Mouse (Mus musculus): ENCODE results near the gene Elovl7.

- no peak for TF ChIP-seq CTCF (IDR thresholded peaks at IDR 0.05; ENCODE audit: low read depth, low read length)
- no peak for TF ChIP-seq POLR2A (IDR thresholded peaks at IDR 0.05; ENCODE audit: insufficient read depth, low read length)
Measured at GRCm38 (mm10) chr13:108251106-108251505, 36.9 kb downstream of the Elovl7 start.
